Comparison of ENCODE assay signal across 24 mouse cellular contexts in the genomic region with DNA sequence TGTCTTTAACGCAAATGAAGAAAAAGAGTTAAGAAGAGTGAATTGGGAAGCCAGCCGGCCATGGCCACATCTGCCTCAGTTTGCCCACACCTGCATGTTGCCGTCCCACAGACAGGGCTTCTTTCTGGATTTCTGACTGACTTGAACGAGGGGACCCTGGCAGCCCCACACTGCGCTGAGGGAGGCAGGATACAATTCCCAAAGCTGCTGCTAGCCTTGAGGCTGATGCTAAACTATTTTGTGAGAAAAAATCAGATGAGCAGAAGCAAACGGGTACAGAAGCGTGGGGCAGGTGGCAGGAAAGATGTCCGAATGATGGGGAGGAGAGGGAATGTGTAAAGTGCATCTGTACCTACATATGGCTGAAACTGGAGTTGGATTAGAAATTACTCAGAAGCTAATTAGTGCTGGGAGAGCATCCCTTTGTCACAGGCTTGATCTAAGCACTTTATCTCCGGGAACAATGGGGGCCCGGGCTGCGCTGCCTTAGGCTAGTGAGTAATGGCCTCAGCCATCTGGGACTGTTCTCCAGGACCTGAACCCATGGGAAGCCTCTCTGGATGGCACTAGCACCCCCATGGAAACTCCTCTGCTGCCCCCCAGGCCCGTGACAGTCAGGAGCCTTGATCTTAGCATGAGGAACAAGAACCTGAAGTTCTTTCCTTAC.
DNase-seq lines count a peak whose midpoint lies in the region; ATAC-seq and TF ChIP-seq lines count a peak whose summit lies in the region.
"Had no signal": no experiment of that assay in that cellular context is flagged by ENCODE, and none has a peak within 500 bp of the region (broad histone marks: within the 10 kb centered on the region; RNA-seq: fewer than 3 reads in every experiment).

No protein-coding gene starts in this region.

- H3K4me1 ChIP-seq in hindbrain, embryonic 12.5 days: peaks cover 8% of the 10 kb centered on the region; the same call in 1 of the 2 replicates
- H3K4me1 ChIP-seq in hindbrain, embryonic 16.5 days (ENCODE audit: control insufficient read depth, insufficient read depth, low read depth, low read length): no peaks in the 10 kb centered on the region
- no peaks in the 10 kb centered on the region for H3K4me1 ChIP-seq in midbrain, postnatal 0 days (ENCODE audit: insufficient read depth, low read length)
- H3K4me1 ChIP-seq in midbrain, embryonic 16.5 days (ENCODE audit: control insufficient read depth, insufficient read depth, low read length): no peaks in the 10 kb centered on the region
- H3K4me1 ChIP-seq in neural tube, embryonic 14.5 days (ENCODE audit: control insufficient read depth, insufficient read depth, low read length): 0 out of 2 replicates have a peak, but pooled peaks cover 6% of the 10 kb centered on the region
- H3K4me1 ChIP-seq: embryonic facial prominence, embryonic 12.5 days; heart, embryonic 10.5 days had no signal

- DNase-seq in embryo, embryonic 10.5 days (ENCODE audit: low spot score): peak; percentile 35
- DNase-seq in embryo, embryonic 10 days (ENCODE audit: low spot score): no peak
- peak; percentile 5 for DNase-seq in midbrain, postnatal 0 days (ENCODE audit: low spot score)
- no peak for DNase-seq in cerebellum, adult 9-11 months
- DNase-seq: adrenal gland, adult 8-10 months; cerebellum, adult 11 months; cerebellum, postnatal 25 days; forebrain, postnatal 0 days; gastrocnemius, postnatal 36 days; heart, postnatal 10 days; kidney, adult 18-20 months; kidney, postnatal 10 days; liver; lung, postnatal 10 days; right cerebral cortex, adult 18-20 months had no signal

- H3K9me3 ChIP-seq in hindbrain, embryonic 12.5 days (replicated peaks): no peaks in the 10 kb centered on the region
- no peaks in the 10 kb centered on the region for H3K9me3 ChIP-seq in hindbrain, embryonic 16.5 days (ENCODE audit: control insufficient read depth, low read length)
- H3K9me3 ChIP-seq in midbrain, postnatal 0 days (ENCODE audit: low read length): no peaks in the 10 kb centered on the region
- no peaks in the 10 kb centered on the region for H3K9me3 ChIP-seq in midbrain, embryonic 16.5 days (replicated peaks; ENCODE audit: control insufficient read depth, low read length, poor library complexity, severe bottlenecking)
- no peaks in the 10 kb centered on the region for H3K9me3 ChIP-seq in neural tube, embryonic 14.5 days (ENCODE audit: control insufficient read depth, low read length)
- H3K9me3 ChIP-seq: embryonic facial prominence, embryonic 12.5 days; heart, embryonic 10.5 days had no signal

- no peaks in the 10 kb centered on the region for H3K27me3 ChIP-seq in hindbrain, embryonic 12.5 days
- H3K27me3 ChIP-seq in hindbrain, embryonic 16.5 days (replicated peaks; ENCODE audit: control insufficient read depth, insufficient read depth, low read length): no peaks in the 10 kb centered on the region
- H3K27me3 ChIP-seq in midbrain, postnatal 0 days (ENCODE audit: insufficient read depth, low read length): no peaks in the 10 kb centered on the region
- H3K27me3 ChIP-seq in midbrain, embryonic 16.5 days (ENCODE audit: control insufficient read depth, insufficient read depth, low read depth, low read length): no peaks in the 10 kb centered on the region
- H3K27me3 ChIP-seq in neural tube, embryonic 14.5 days (ENCODE audit: control insufficient read depth, insufficient read depth, low read length): no peaks in the 10 kb centered on the region
- H3K27me3 ChIP-seq: embryonic facial prominence, embryonic 12.5 days had no signal

- peak; percentile 58; the same call in 1 of the 2 replicates for ATAC-seq in hindbrain, embryonic 12.5 days (ENCODE audit: low FRiP score)
- no peak for ATAC-seq in hindbrain, embryonic 16.5 days
- ATAC-seq in midbrain, postnatal 0 days (ENCODE audit: low FRiP score): no peak
- no peak for ATAC-seq in midbrain, embryonic 16.5 days
- ATAC-seq in neural tube, embryonic 14.5 days (ENCODE audit: low read depth): peak; percentile 68
- ATAC-seq: forebrain, postnatal 0 days had no signal

- WGBS in hindbrain, embryonic 12.5 days: 59% methylated on average over 12 of the region's 12 CpGs
- WGBS in hindbrain, embryonic 16.5 days: 48% methylated on average over 12 of the region's 12 CpGs
- 54% methylated on average over 12 of the region's 12 CpGs for WGBS in midbrain, postnatal 0 days
- WGBS in midbrain, embryonic 16.5 days: 58% methylated on average over 12 of the region's 12 CpGs
- 30% methylated on average over 12 of the region's 12 CpGs for WGBS in neural tube, embryonic 14.5 days

- H3K27ac ChIP-seq in hindbrain, embryonic 12.5 days: peak overlapping the region; percentile 48
- H3K27ac ChIP-seq in hindbrain, embryonic 16.5 days (ENCODE audit: low read depth, low read length): no peak overlapping the region
- H3K27ac ChIP-seq in midbrain, postnatal 0 days (ENCODE audit: low read depth, low read length): no peak overlapping the region
- H3K27ac ChIP-seq in midbrain, embryonic 16.5 days (ENCODE audit: low read length): no peak overlapping the region
- H3K27ac ChIP-seq in neural tube, embryonic 14.5 days (ENCODE audit: low read depth, low read length): no peak overlapping the region
- H3K27ac ChIP-seq: embryonic facial prominence, embryonic 12.5 days; heart, embryonic 10.5 days; layer of hippocampus, adult 2 months; stomach, postnatal 0 days had no signal

- no peaks in the 10 kb centered on the region for H3K36me3 ChIP-seq in hindbrain, embryonic 12.5 days
- no peaks in the 10 kb centered on the region for H3K36me3 ChIP-seq in hindbrain, embryonic 16.5 days (ENCODE audit: control insufficient read depth, insufficient read depth, low read length)
- H3K36me3 ChIP-seq in midbrain, postnatal 0 days (ENCODE audit: insufficient read depth, low read length): no peaks in the 10 kb centered on the region
- no peaks in the 10 kb centered on the region for H3K36me3 ChIP-seq in midbrain, embryonic 16.5 days (ENCODE audit: control insufficient read depth, insufficient read depth, low read length)
- no peaks in the 10 kb centered on the region for H3K36me3 ChIP-seq in neural tube, embryonic 14.5 days (ENCODE audit: control insufficient read depth, insufficient read depth, low read length)
- H3K36me3 ChIP-seq: embryonic facial prominence, embryonic 12.5 days; heart, embryonic 10.5 days had no signal

- TF ChIP-seq CTCF in midbrain, postnatal 0 days (IDR thresholded peaks at IDR 0.05): no peak

- no peak overlapping the region for H3K4me3 ChIP-seq in hindbrain, embryonic 12.5 days
- H3K4me3 ChIP-seq in hindbrain, embryonic 16.5 days (ENCODE audit: low read length): no peak overlapping the region
- no peak overlapping the region for H3K4me3 ChIP-seq in midbrain, postnatal 0 days (ENCODE audit: low read depth, low read length)
- H3K4me3 ChIP-seq in midbrain, embryonic 16.5 days (ENCODE audit: low read depth, low read length): no peak overlapping the region
- H3K4me3 ChIP-seq in neural tube, embryonic 14.5 days (ENCODE audit: low read depth, low read length): no peak overlapping the region
- H3K4me3 ChIP-seq: embryonic facial prominence, embryonic 12.5 days; erythroblast, embryonic 14.5 days; heart, embryonic 10.5 days; layer of hippocampus, adult 2 months had no signal

- H3K4me2 ChIP-seq in hindbrain, embryonic 12.5 days (replicated peaks): no peak overlapping the region
- no peak overlapping the region for H3K4me2 ChIP-seq in hindbrain, embryonic 16.5 days (ENCODE audit: low read length)
- no peak overlapping the region for H3K4me2 ChIP-seq in midbrain, postnatal 0 days (ENCODE audit: low read depth, low read length, poor library complexity, severe bottlenecking)
- H3K4me2 ChIP-seq in midbrain, embryonic 16.5 days (ENCODE audit: low read length): no peak overlapping the region
- H3K4me2 ChIP-seq in neural tube, embryonic 14.5 days (ENCODE audit: low read depth, low read length): no peak overlapping the region
- H3K4me2 ChIP-seq: embryonic facial prominence, embryonic 12.5 days had no signal

- no peak overlapping the region for H3K9ac ChIP-seq in hindbrain, embryonic 12.5 days
- no peak overlapping the region for H3K9ac ChIP-seq in hindbrain, embryonic 16.5 days (ENCODE audit: low read depth, low read length)
- no peak overlapping the region for H3K9ac ChIP-seq in midbrain, postnatal 0 days (replicated peaks; ENCODE audit: low read length, poor library complexity, severe bottlenecking)
- no peak overlapping the region for H3K9ac ChIP-seq in midbrain, embryonic 16.5 days (ENCODE audit: low read depth, low read length)
- H3K9ac ChIP-seq in neural tube, embryonic 14.5 days (replicated peaks; ENCODE audit: low read depth, low read length): no peak overlapping the region
- H3K9ac ChIP-seq: embryonic facial prominence, embryonic 12.5 days; forebrain, postnatal 0 days had no signal

Comparison
In these comparisons a context has a peak if more than half of its experiments do, and no peak if none do; other contexts are left out.
1. DNase-seq: peak in embryo, embryonic 10.5 days (single experiment) and midbrain, postnatal 0 days (single experiment); none in embryo, embryonic 10 days (single experiment) and cerebellum, adult 9-11 months (single experiment).
2. ATAC-seq: peak in hindbrain, embryonic 12.5 days (single experiment) and neural tube, embryonic 14.5 days (single experiment); none in hindbrain, embryonic 16.5 days (single experiment), midbrain, postnatal 0 days (single experiment) and midbrain, embryonic 16.5 days (single experiment).